Mouse (Mus musculus): ENCODE data around the gene Uggt1.

- TF ChIP-seq CTCF (IDR thresholded peaks at IDR 0.05) (peak; percentile 95), EP300 (IDR thresholded peaks at IDR 0.05) (no peak)
Observed at GRCm38 (mm10) chr1:36252791-36253190, 8.3 kb upstream of the Uggt1 start.

Data from lung, postnatal 0 days (tissue).